Mouse (Mus musculus) midbrain, embryonic 12.5 days (tissue): ENCODE results near the gene Endod1. TPM values are rescaled to one million over a fixed set of nuclear protein-coding genes. Genes with fewer than 3 reads are reported as not detected.

Experiments
- ATAC-seq: fragments of 200-750 bp; cut with Nextera tagmentation; 2 replicates; pipeline ENCODE4 v1.8.0; 2017; ENCODE audit warnings: low read depth, moderate TSS enrichment, moderate library complexity; ENCODE audit not compliant: low FRiP score
- H3K27ac ChIP-seq: fragments of 300-500 bp; sonication (generic); replicated peaks from 2 replicates; pipeline ENCODE4 v1.5.1; 2016; ENCODE audit warnings: mild to moderate bottlenecking
- H3K27me3 ChIP-seq: fragments of 300-500 bp; sonication (generic); 2 replicates; pipeline ENCODE4 v1.6.1; 2016; ENCODE audit warnings: mild to moderate bottlenecking
- H3K36me3 ChIP-seq: fragments of 300-500 bp; sonication (generic); 2 replicates; pipeline ENCODE4 v1.6.1; 2016
- H3K4me1 ChIP-seq: fragments of 300-500 bp; sonication (generic); 2 replicates; pipeline ENCODE4 v1.6.1; 2016
- H3K4me2 ChIP-seq: fragments of 300-500 bp; sonication (generic); replicated peaks from 2 replicates; pipeline ENCODE4 v1.6.1; 2016; ENCODE audit warnings: mild to moderate bottlenecking, moderate library complexity
- H3K4me3 ChIP-seq: fragments of 300-500 bp; sonication (generic); 2 replicates; pipeline ENCODE4 v1.5.1; 2016; ENCODE audit warnings: mild to moderate bottlenecking
- H3K9ac ChIP-seq: fragments of 300-500 bp; sonication (generic); replicated peaks from 2 replicates; pipeline ENCODE4 v1.6.1; 2016; ENCODE audit warnings: mild to moderate bottlenecking, moderate library complexity
- H3K9me3 ChIP-seq: fragments of 300-500 bp; sonication (generic); 2 replicates; pipeline ENCODE4 v1.6.1; 2016; ENCODE audit warnings: mild to moderate bottlenecking
- WGBS: fragments of 180-500 bp; shearing (Covaris S2); methylation state at CpG from one replicate; pipeline ENCODE4 v1.1.7; 2016; 5-methylcytosine and 5-hydroxymethylcytosine counted together
- polyA plus RNA-seq: library from polyadenylated mRNA; unstranded; fragments of >200 nt; fragmentation: Nextera tagmentation; extraction: Ambion mirVana; gene quantifications from 2 replicates; pipeline ENCODE4 v1.2.1, GENCODE M21; 2016

The Endod1 gene
- polyA plus RNA-seq = 8.5 and 10.3 TPM in 2 replicates

DNA sequence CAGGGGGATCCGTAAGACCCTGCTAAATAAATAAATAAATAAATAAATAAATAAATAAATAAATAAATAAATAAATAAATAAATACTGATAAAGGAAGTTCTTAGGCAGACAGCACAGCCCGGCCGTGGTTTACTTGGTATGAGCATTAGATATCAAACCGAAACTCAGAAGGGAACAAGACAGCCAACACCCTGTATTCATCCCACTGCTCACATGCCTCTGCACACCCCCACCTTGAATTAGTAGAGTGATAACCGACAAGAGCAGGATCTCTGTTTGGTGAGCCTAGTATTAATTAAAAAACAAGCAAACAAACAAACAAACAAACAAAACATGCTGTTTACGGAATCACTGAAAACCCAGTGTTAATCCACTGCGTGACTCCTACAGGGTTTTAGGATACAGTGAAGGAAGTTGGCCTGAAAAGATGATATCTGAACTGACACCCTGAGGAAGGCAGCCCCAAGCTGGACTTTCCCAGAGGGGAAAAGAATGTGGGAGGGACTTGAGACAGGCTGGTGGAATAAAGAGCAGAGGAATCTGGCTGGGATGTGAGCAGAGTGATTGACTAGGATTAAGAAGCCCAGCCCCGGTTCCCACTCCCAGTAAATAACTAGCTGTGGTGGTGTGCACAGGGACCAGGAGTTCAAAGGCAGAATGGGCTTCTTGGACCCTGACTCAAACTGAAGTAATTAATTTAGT lies at the start of gene Endod1:
Gene Endod1, minus strand, starts transcription at position 155 of the 703 bp plus-strand sequence.
- H3K9me3 ChIP-seq = no peaks in the 10 kb centered on the region
- peaks cover 16% of the 10 kb centered on the region for H3K4me1 ChIP-seq
- H3K27me3 ChIP-seq = peaks cover 18% of the 10 kb centered on the region
- H3K36me3 ChIP-seq = no peaks in the 10 kb centered on the region
- peak within 1 kb of the TSS; percentile 95 for H3K4me2 ChIP-seq
- ATAC-seq = peak; percentile 72
- peak within 1 kb of the TSS; percentile 70 for H3K4me3 ChIP-seq
- peak within 1 kb of the TSS; percentile 79 for H3K27ac ChIP-seq
- WGBS = 2% methylated on average over 8 of the region's 8 CpGs
- peak within 1 kb of the TSS; percentile 66 for H3K9ac ChIP-seq

DNA sequence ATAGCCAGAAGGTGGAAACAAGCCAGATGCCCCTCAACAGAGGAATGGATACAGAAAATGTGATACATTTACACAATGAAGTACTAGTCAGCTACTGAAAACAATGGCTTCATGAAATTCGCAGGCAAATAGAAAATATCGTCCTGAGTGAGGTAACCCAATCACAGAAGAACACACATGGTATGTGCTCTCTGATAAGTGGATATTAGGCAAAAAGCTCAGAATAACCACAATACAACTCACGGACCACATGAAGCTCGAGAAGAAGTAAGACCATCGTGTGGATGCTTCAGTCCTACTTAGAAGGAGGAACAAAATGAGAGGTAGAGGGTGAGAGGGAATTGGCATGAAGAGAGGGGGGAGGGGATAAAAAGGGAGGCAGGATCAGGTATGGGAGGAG lies 27.8 kb upstream of the Endod1 start:
- Histone ChIP-seq H3K4me3 (no peak overlapping the region), H3K4me2 (no peak overlapping the region), H3K4me1 (no peaks in the 10 kb centered on the region), H3K36me3 (no peaks in the 10 kb centered on the region), H3K9me3 (no peaks in the 10 kb centered on the region), H3K27ac (no peak overlapping the region), H3K27me3 (no peaks in the 10 kb centered on the region), H3K9ac (no peak overlapping the region)
- 91% methylated on average over 5 of the region's 5 CpGs for WGBS
- ATAC-seq = no peak

DNA sequence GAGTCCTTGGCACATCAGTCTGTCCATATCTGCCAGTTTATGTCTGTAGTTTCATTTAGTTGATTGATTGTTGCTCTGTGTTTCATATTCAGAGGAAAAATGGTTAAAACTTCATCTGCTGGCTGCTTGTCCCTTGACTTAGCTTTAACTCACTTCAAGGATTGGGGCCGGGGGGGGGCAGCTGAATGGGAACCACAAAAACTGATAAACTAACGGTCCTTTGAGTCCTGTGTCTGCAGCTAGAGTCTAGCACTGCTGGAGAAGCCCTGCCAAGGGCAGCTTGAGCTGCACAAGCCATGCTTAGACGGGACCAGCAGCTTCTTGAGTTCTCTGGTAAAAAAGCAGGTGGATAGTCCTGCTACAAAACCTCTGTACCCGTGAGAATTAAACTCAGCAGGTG lies 26.7 kb upstream of the Endod1 start:
- Histone ChIP-seq H3K36me3 (no peaks in the 10 kb centered on the region), H3K27me3 (no peaks in the 10 kb centered on the region), H3K4me2 (no peak overlapping the region), H3K27ac (no peak overlapping the region), H3K9ac (no peak overlapping the region), H3K4me3 (no peak overlapping the region), H3K4me1 (no peaks in the 10 kb centered on the region), H3K9me3 (no peaks in the 10 kb centered on the region)
- no peak for ATAC-seq
- WGBS = 74% methylated on average over 4 of the region's 4 CpGs

DNA sequence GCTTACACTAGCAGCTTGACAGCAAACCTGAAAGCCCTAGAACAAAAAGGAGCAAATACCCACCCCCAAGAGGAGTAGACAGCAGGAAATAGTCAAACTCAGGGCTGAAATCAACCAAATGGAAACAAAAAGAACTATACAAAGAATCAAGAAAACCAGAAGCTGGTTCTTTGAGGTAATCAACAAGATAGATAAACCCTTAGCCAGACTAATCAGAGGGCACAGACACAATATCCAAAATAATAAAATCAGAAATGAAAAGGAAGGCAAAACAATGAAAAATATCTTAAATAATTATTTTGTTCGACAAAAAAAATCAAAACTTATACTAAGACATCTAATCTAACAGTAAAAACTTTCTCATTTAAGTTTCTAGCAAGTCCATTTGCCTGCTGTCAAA lies 24.7 kb upstream of the Endod1 start:
- Histone ChIP-seq H3K4me3 (no peak overlapping the region), H3K9ac (no peak overlapping the region), H3K27me3 (no peaks in the 10 kb centered on the region), H3K4me2 (no peak overlapping the region), H3K4me1 (no peaks in the 10 kb centered on the region), H3K27ac (no peak overlapping the region), H3K36me3 (no peaks in the 10 kb centered on the region), H3K9me3 (no peaks in the 10 kb centered on the region)
- WGBS = 67% methylated on average over 1 of the region's 1 CpGs
- no peak for ATAC-seq

DNA sequence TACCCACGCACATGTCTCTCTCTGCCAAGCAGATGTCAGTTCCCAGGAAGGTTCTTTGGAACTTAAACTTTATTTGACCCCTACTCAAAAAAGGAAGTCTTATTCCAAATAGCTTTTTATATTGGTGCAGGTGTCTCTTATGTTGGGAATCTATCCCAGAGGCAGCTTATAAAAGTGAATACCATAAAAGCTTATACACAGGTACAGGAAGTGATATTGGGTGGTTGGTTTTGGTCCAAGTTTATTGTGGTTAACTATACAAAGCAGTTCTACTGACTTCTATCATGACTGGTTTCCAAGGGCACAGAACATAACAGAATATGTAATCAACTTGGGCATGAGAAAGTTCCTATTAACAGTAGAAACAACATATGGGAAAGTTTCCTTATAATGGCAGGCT lies 20.8 kb upstream of the Endod1 start:
- no peaks in the 10 kb centered on the region for H3K9me3 ChIP-seq
- ATAC-seq = no peak
- no peaks in the 10 kb centered on the region for H3K36me3 ChIP-seq
- no peak overlapping the region for H3K9ac ChIP-seq
- H3K4me1 ChIP-seq = no peaks in the 10 kb centered on the region
- WGBS = 88% methylated on average over 1 of the region's 1 CpGs
- no peaks in the 10 kb centered on the region for H3K27me3 ChIP-seq
- H3K4me3 ChIP-seq = no peak overlapping the region
- H3K27ac ChIP-seq = no peak overlapping the region
- H3K4me2 ChIP-seq = no peak overlapping the region

DNA sequence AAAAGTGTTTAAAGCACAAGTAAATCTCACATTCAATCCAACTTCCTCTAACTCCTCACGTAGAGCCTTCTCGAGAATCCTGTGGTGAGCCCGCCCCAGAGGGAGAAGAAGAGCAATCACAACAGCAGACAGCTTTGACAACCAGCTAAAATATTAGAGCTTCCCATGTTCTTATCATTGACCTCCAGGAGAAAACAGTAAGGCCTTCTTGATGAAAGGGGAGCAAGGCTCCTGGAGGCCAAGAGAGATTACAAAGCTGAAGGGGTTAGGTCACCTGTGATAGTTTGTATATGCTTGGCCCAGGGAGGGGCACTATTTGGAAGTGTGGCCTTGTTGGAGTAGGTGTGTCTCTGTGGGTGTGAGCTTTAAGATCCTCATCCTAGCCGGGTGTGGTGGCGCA lies 19.1 kb upstream of the Endod1 start:
- ATAC-seq = no peak
- Histone ChIP-seq H3K9me3 (no peaks in the 10 kb centered on the region), H3K4me2 (no peak overlapping the region), H3K27me3 (no peaks in the 10 kb centered on the region), H3K4me3 (no peak overlapping the region), H3K36me3 (no peaks in the 10 kb centered on the region), H3K27ac (no peak overlapping the region), H3K9ac (no peak overlapping the region), H3K4me1 (no peaks in the 10 kb centered on the region)
- 87% methylated on average over 5 of the region's 5 CpGs for WGBS

DNA sequence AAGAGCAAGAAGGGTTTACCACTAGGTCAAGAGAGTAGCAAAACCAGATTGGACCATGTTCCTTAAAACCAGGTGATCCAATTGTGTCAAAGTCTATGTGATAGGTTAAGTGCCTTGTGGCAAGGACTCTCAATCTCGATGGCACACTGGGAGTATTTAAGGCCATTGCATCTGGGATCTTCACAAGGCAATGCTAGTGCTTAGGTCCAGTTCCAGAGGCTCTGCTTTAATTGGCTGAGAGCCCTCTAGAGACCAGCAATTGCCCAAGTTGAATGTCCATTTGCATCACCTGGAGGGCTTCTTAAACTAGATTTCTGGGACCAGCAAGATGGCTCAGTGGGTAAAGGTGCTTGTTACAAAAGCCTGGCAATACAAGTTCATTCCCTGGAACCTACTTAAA lies 17.6 kb upstream of the Endod1 start:
- 91% methylated on average over 1 of the region's 1 CpGs for WGBS
- Histone ChIP-seq H3K4me2 (no peak overlapping the region), H3K27me3 (no peaks in the 10 kb centered on the region), H3K9ac (no peak overlapping the region), H3K27ac (no peak overlapping the region), H3K4me1 (no peaks in the 10 kb centered on the region), H3K9me3 (no peaks in the 10 kb centered on the region), H3K4me3 (no peak overlapping the region), H3K36me3 (no peaks in the 10 kb centered on the region)
- no peak for ATAC-seq

DNA sequence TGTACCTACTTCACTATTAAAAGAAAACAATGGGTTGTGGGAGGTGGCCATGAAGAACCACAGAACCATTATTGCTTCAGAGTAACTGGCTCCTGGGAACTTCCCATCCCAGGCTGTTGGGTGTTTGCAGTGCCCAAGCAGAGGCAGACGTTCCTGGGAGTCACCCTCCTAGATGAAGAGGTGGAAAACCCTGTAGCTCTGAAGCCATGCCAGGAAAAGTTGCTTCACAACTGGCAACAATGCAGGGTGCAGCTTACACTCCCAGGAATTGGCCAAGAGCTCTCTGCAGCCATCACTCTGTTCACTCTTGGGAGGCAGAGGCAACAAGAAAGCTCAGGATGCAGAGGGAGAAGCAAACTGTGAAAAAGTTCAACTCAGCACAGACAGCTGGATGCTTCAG lies 16.8 kb upstream of the Endod1 start:
- 77% methylated on average over 1 of the region's 1 CpGs for WGBS
- no peak overlapping the region for H3K27ac ChIP-seq
- no peak overlapping the region for H3K9ac ChIP-seq
- no peak for ATAC-seq
- H3K36me3 ChIP-seq = no peaks in the 10 kb centered on the region
- no peaks in the 10 kb centered on the region for H3K4me1 ChIP-seq
- no peak overlapping the region for H3K4me3 ChIP-seq
- no peak overlapping the region for H3K4me2 ChIP-seq
- H3K27me3 ChIP-seq = no peaks in the 10 kb centered on the region
- H3K9me3 ChIP-seq = no peaks in the 10 kb centered on the region

DNA sequence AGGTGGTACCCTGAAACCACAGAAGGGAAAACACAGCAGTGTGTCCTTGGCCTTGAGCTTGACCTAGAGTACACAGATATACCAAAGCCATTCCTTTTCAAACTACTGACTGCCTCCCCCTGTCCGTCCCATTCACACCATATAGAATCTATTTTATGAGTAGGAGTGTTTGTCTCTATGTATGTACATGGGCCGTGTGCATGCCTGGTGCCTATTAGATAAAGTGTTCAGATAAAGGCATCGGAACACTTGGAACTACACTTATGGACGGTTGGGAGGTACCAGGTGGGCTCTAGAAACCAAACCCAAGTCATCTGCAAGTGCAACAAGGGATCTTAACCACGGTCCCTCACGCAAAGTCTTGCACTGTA lies 16.1 kb upstream of the Endod1 start:
- no peak overlapping the region for H3K27ac ChIP-seq
- ATAC-seq = no peak
- 94% methylated on average over 6 of the region's 6 CpGs for WGBS
- no peak overlapping the region for H3K4me2 ChIP-seq
- no peaks in the 10 kb centered on the region for H3K9me3 ChIP-seq
- H3K4me3 ChIP-seq = no peak overlapping the region
- H3K4me1 ChIP-seq = no peaks in the 10 kb centered on the region
- no peaks in the 10 kb centered on the region for H3K36me3 ChIP-seq
- no peaks in the 10 kb centered on the region for H3K27me3 ChIP-seq
- H3K9ac ChIP-seq = no peak overlapping the region

DNA sequence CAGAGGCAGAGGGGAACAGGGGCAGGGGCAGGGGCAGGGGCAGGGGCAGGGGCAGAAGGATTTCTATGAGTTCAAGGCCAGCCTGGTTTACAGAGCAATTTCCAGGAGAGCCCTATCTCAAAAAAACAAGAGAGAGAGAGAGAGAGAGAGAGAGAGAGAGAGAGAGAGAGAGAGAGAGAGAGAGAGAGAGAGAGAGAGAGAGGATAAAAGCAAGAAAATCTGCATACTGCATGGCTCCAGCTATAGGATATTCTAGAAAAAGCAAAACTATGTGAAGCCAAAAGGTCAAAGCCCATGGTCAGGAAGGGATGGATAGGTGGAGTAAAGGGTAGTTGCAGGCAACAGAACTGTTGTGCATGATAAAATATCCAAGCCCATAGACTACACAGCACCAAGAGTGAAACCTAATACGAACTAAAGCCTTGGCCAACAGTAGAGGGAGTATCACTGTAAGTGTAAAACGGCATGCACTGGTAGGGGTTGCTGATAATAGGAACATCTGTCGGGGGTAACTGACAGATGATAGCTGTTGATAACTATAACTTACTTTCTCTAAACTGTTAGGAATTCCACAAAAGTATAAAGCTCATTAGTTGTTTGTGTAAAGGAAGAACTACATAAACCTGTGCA lies 15.6 kb upstream of the Endod1 start:
- H3K9ac ChIP-seq = no peak overlapping the region
- no peaks in the 10 kb centered on the region for H3K9me3 ChIP-seq
- H3K36me3 ChIP-seq = no peaks in the 10 kb centered on the region
- no peak for ATAC-seq
- WGBS = 83% methylated on average over 3 of the region's 3 CpGs
- H3K27me3 ChIP-seq = no peaks in the 10 kb centered on the region
- H3K4me2 ChIP-seq = no peak overlapping the region
- no peak overlapping the region for H3K4me3 ChIP-seq
- no peak overlapping the region for H3K27ac ChIP-seq
- H3K4me1 ChIP-seq = no peaks in the 10 kb centered on the region

DNA sequence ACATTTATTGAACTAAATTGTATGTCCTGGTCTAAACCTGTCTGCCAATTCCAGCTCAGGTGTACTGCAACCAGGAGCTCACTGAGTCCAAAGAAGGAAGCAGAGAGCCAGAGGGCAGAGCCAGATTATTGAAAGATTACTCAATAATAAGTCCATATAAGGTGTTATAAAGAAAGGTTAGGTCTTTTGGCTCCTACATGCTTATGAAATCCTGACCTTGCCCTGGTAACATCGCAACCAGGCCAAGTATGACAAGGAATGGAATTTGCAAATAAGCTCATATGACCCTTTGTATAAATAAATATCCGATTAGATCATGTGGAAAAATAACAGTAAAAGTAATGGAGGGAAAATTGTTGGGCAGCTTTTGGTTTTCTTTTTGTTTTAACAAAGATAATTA lies 14.8 kb upstream of the Endod1 start:
- no peak overlapping the region for H3K27ac ChIP-seq
- ATAC-seq = no peak
- WGBS = 82% methylated on average over 2 of the region's 2 CpGs

DNA sequence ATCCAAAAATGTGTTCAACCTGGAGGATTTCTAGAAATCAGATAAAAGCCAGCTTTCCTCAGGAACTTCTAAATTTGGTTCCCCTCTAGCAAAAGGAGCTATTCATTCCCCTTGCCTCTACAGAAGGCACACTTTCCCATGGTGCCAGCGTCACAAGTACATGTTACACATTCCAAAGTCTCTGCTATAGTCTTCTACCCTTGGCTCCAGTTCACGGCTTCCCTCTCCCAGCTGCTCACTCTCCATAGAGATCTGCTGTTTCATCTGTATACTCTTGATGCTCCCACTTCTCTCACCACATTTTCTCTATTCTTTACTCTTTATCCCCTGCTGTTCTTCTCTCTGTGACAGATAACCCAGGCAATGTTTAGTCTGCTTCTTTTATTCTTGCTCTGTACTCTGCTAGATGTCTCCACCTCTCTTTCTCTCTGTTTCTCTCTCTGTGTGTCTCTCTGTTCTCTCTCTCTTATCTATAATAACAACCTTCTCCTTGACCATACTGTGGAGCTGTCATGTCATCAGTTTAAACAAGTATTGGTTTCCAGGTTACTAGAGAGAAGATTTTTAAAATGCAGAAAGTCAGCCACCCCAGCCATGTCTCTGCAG lies 13.8 kb upstream of the Endod1 start:
- Histone ChIP-seq H3K9ac (no peak overlapping the region), H3K36me3 (no peaks in the 10 kb centered on the region), H3K27ac (no peak overlapping the region), H3K4me1 (no peaks in the 10 kb centered on the region), H3K4me2 (no peak overlapping the region), H3K27me3 (no peaks in the 10 kb centered on the region), H3K9me3 (no peaks in the 10 kb centered on the region), H3K4me3 (no peak overlapping the region)
- 48% methylated on average over 2 of the region's 2 CpGs for WGBS
- ATAC-seq = no peak

More for the DNA sequence above, 14.8 kb upstream of the Endod1 start:
- no peaks in the 10 kb centered on the region for H3K27me3 ChIP-seq
- no peaks in the 10 kb centered on the region for H3K36me3 ChIP-seq
- no peaks in the 10 kb centered on the region for H3K4me1 ChIP-seq
- no peak overlapping the region for H3K9ac ChIP-seq
- no peak overlapping the region for H3K4me2 ChIP-seq
- H3K4me3 ChIP-seq = no peak overlapping the region
- no peaks in the 10 kb centered on the region for H3K9me3 ChIP-seq
